Mouse (Mus musculus): ENCODE data around the gene Ttc23l. TPM values are rescaled to one million over a fixed set of nuclear protein-coding genes. Genes with fewer than 3 reads are reported as not detected.
"Not testable (repeated sequence)": the region's sequence is repeated elsewhere in the genome, so short reads cannot be mapped to it uniquely, and the experiment has no call there.

Ttc23l gene
- polyA plus RNA-seq, 2 experiments: not detected

DNA sequence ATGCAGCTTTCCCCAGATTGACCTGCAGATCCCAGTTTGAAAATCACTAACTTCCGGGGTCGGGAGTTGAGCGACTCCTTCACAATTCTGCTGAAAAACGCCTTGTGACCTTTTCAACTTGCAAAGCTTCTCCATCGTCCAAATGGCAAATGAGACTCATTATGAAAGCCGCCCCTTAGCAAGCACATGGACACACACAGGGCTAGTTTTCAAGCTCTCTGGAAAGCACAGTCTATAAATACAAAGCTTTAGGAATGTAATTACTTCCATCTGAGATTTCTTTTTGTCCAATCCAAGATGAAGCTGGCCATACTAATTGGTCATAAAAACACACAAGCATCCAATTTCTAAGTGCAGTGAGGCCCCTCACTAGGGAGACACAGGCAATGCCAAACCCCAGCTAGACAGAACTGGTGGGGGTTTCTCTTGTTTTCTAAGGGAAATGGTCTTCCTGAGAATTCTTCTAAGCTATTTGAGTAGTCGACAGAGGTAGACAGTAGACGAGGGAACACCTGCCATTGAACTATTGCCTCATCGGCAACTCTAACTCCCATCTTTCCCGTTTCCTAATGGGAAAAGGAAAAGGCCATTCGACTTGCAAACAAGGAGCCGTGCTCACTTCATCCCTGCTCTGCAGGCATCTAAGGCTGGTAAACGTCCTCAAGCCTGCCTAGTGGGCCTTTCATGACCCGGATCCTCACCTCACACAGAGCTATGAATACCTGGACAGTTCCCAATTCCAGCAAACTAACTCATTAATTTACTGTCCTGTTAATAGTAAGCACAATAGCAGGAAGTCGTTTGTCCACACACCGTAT, 18.0 kb downstream of the Ttc23l start:
- DNase-seq (ENCODE audit: low read depth in 3 of 3, low spot score in 3 of 3): no peak
- 60% methylated on average over 16 of the region's 16 CpGs for WGBS (ENCODE audit: insufficient replicate concordance)

DNA sequence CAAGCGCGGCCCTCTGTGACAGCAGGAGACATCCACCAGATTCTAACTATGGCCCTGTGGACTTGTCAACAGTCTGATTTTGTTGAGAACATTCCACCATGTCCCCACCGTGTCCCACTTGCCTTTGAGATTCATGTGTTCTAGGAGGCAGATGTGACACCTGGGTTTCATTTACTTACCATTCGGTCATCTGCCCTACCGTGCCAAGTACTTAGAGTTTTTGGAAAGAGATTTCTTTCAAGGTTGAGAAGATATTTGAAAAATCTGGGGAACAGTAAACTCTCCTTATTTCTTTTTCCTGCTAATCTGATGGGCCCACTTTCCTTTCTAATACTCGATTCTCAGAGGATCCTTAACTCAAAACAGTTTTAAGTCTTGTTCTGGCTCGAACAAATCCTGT, 22.5 kb downstream of the Ttc23l start:
- H3K27me3 ChIP-seq (ENCODE audit: control insufficient read depth, insufficient read depth, low read length): no peaks in the 10 kb centered on the region
- H3K9me3 ChIP-seq (ENCODE audit: control insufficient read depth, low read length): no peaks in the 10 kb centered on the region
- H3K4me1 ChIP-seq (replicated peaks; ENCODE audit: control insufficient read depth in 2 of 2, insufficient read depth in 2 of 2, low read length in 1 of 2): peaks cover 0 to under 1% of the 10 kb centered on the region in 2 experiments; a peak in 2 of 4 replicates
- TF ChIP-seq EP300 (IDR thresholded peaks at IDR 0.05; ENCODE audit: low read depth) (no peak), CTCF (IDR thresholded peaks at IDR 0.05; ENCODE audit: low read depth) (no peak)
- H3K27ac ChIP-seq: no peak overlapping the region
- 64% methylated on average over 7 of the region's 7 CpGs for WGBS (ENCODE audit: insufficient replicate concordance)
- no peaks in the 10 kb centered on the region for H3K36me3 ChIP-seq (replicated peaks; ENCODE audit: control insufficient read depth, insufficient read depth, low read depth)
- ATAC-seq (ENCODE audit: insufficient read depth) (no peak), DNase-seq (ENCODE audit: low read depth in 3 of 3, low spot score in 3 of 3) (no peak)
- no peak overlapping the region for H3K4me3 ChIP-seq (ENCODE audit: insufficient read depth in 1 of 2, low read depth in 2 of 2, low read length in 2 of 2)
- no peak overlapping the region for H3K4me2 ChIP-seq (ENCODE audit: low read depth)
- no peak overlapping the region for H3K9ac ChIP-seq (replicated peaks)

More for the DNA sequence above, 18.0 kb downstream of the Ttc23l start:
- Histone ChIP-seq H3K9ac (replicated peaks) (no peak overlapping the region), H3K4me3 (ENCODE audit: insufficient read depth in 1 of 2, low read depth in 2 of 2, low read length in 2 of 2) (no peak overlapping the region), H3K36me3 (replicated peaks; ENCODE audit: control insufficient read depth, insufficient read depth, low read depth) (no peaks in the 10 kb centered on the region), H3K27ac (no peak overlapping the region), H3K9me3 (ENCODE audit: control insufficient read depth, low read length) (no peaks in the 10 kb centered on the region), H3K4me1 (replicated peaks; ENCODE audit: control insufficient read depth in 2 of 2, insufficient read depth in 2 of 2, low read length in 1 of 2) (no peaks in the 10 kb centered on the region), H3K4me2 (ENCODE audit: low read depth) (no peak overlapping the region), H3K27me3 (ENCODE audit: control insufficient read depth, insufficient read depth, low read length) (no peaks in the 10 kb centered on the region)
- no peak for TF ChIP-seq CTCF (IDR thresholded peaks at IDR 0.05; ENCODE audit: low read depth)
- no peak for TF ChIP-seq EP300 (IDR thresholded peaks at IDR 0.05; ENCODE audit: low read depth)
- ATAC-seq (ENCODE audit: insufficient read depth): no peak

DNA sequence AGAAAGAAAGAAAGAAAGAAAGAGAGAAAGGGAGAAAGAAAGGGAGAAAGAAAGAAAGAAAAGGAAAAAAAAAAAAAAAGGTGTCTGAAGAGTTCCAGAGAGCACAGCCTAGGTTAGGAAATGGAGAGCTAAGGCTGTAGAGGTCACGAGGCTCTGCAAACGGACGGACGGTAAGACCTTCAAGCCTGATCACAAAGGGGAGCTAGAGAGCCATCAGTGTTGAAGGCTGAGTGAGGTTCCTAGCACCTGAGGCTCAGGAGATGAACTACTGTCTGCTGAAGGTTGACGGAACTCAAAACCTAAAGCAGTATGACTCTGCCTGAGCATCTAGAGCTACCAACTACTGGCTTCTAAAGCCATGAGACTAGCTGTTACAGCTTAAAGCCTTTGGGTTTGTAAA, 23.9 kb downstream of the Ttc23l start:
- 67% methylated on average over 5 of the region's 5 CpGs for WGBS (ENCODE audit: insufficient replicate concordance)
- Histone ChIP-seq H3K27ac (no peak overlapping the region), H3K4me2 (ENCODE audit: low read depth) (no peak overlapping the region), H3K4me1 (replicated peaks; ENCODE audit: control insufficient read depth in 2 of 2, insufficient read depth in 2 of 2, low read length in 1 of 2) (peaks cover 0 to 4% of the 10 kb centered on the region in 2 experiments; a peak in 2 of 4 replicates), H3K27me3 (ENCODE audit: control insufficient read depth, insufficient read depth, low read length) (no peaks in the 10 kb centered on the region), H3K4me3 (ENCODE audit: insufficient read depth in 1 of 2, low read depth in 2 of 2, low read length in 2 of 2) (no peak overlapping the region), H3K36me3 (replicated peaks; ENCODE audit: control insufficient read depth, insufficient read depth, low read depth) (no peaks in the 10 kb centered on the region), H3K9ac (replicated peaks) (no peak overlapping the region), H3K9me3 (ENCODE audit: control insufficient read depth, low read length) (no peaks in the 10 kb centered on the region)
- TF ChIP-seq EP300 (IDR thresholded peaks at IDR 0.05; ENCODE audit: low read depth) (no peak), CTCF (IDR thresholded peaks at IDR 0.05; ENCODE audit: low read depth) (no peak)
- no peak for ATAC-seq (ENCODE audit: insufficient read depth)
- no peak for DNase-seq (ENCODE audit: low read depth in 3 of 3, low spot score in 3 of 3)

GRCm38 (mm10) chr15:10533361-10533760, 25.1 kb downstream of the Ttc23l start:
- H3K36me3 ChIP-seq (replicated peaks; ENCODE audit: control insufficient read depth, insufficient read depth, low read depth); ATAC-seq (ENCODE audit: insufficient read depth): not testable (repeated sequence)
- 81% methylated on average over 10 of the region's 10 CpGs for WGBS (ENCODE audit: insufficient replicate concordance)

DNA sequence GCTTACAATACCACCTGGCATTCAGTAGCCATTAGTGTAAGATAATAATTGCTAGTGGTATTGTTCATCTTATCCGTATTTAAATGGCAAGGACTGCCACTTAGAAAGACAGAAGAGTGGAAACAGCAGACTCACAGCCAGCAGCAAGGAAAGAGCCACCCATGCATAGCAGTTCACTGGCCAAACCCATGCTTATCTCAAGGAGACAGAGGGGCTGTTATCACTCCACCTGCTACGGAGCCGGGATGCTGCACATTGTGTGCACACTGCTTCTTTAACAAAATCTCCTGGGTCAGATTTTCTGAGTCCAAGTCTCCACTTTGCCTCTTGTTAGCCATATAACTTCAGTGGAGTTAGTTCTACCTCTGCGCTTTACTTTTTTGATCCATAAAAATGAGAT, 27.1 kb downstream of the Ttc23l start:
- no peaks in the 10 kb centered on the region for H3K36me3 ChIP-seq (replicated peaks; ENCODE audit: control insufficient read depth, insufficient read depth, low read depth)
- no peak for TF ChIP-seq CTCF (IDR thresholded peaks at IDR 0.05; ENCODE audit: low read depth)
- peak; percentile 60 for TF ChIP-seq EP300 (IDR thresholded peaks at IDR 0.05; ENCODE audit: low read depth)
- no peak overlapping the region for H3K27ac ChIP-seq
- DNase-seq (ENCODE audit: low read depth in 3 of 3, low spot score in 3 of 3) (peak; percentile 13 to 22 (median 16)), ATAC-seq (ENCODE audit: insufficient read depth) (peak; percentile 70; the same call in 1 of the 2 replicates)
- H3K4me1 ChIP-seq (replicated peaks; ENCODE audit: control insufficient read depth in 2 of 2, insufficient read depth in 2 of 2, low read length in 1 of 2): peaks cover 0 to 4% of the 10 kb centered on the region in 2 experiments; a peak in 2 of 4 replicates
- no peak overlapping the region for H3K4me2 ChIP-seq (ENCODE audit: low read depth)
- WGBS (ENCODE audit: insufficient replicate concordance): 35% methylated on average over 4 of the region's 4 CpGs
- H3K9ac ChIP-seq (replicated peaks): no peak overlapping the region
- H3K9me3 ChIP-seq (ENCODE audit: control insufficient read depth, low read length): no peaks in the 10 kb centered on the region
- H3K4me3 ChIP-seq (ENCODE audit: insufficient read depth in 1 of 2, low read depth in 2 of 2, low read length in 2 of 2): no peak overlapping the region
- no peaks in the 10 kb centered on the region for H3K27me3 ChIP-seq (ENCODE audit: control insufficient read depth, insufficient read depth, low read length)

More at GRCm38 (mm10) chr15:10533361-10533760, 25.1 kb downstream of the Ttc23l start:
- H3K9ac ChIP-seq (replicated peaks); H3K4me3 ChIP-seq (ENCODE audit: insufficient read depth in 1 of 2, low read depth in 2 of 2, low read length in 2 of 2); H3K27ac ChIP-seq; H3K27me3 ChIP-seq (ENCODE audit: control insufficient read depth, insufficient read depth, low read length); H3K4me1 ChIP-seq (replicated peaks; ENCODE audit: control insufficient read depth in 2 of 2, insufficient read depth in 2 of 2, low read length in 1 of 2); H3K4me2 ChIP-seq (ENCODE audit: low read depth); DNase-seq (ENCODE audit: low read depth in 3 of 3, low spot score in 3 of 3); H3K9me3 ChIP-seq (ENCODE audit: control insufficient read depth, low read length): not testable (repeated sequence)
